Mouse (Mus musculus) MEL (cell line): ENCODE results near the gene Plk3.

ENCODE experiments used
- CTCF ChIP-seq, 3 experiments: IDR thresholded peaks in 2 of 3; conservative IDR thresholded peaks in 1 of 3; 2 replicates each; pipeline ENCODE4 v1.5.1; 2011 to 2012; ENCODE audit warnings: low read length in 3 of 3, low read depth in 2 of 3, mild to moderate bottlenecking in 2 of 3, improper control_type of control experiment in 1 of 3, inconsistent platforms in 1 of 3, mixed read lengths in 1 of 3, moderate library complexity in 1 of 3; ENCODE audit not compliant: control insufficient read depth in 1 of 3, insufficient read depth in 1 of 3, poor library complexity in 1 of 3, severe bottlenecking in 1 of 3
- GABPA ChIP-seq: IDR thresholded peaks from 2 replicates; pipeline ENCODE4 v1.6.1; 2012; ENCODE audit warnings: low read depth, mild to moderate bottlenecking, inconsistent platforms, low read length, improper control_type of control experiment, moderate library complexity
- GATA1 ChIP-seq: IDR thresholded peaks from 2 replicates; pipeline ENCODE4 v1.6.1; 2011; ENCODE audit warnings: low read depth, low read length, improper control_type of control experiment
- HCFC1 ChIP-seq: IDR thresholded peaks from 2 replicates; pipeline ENCODE4 v1.6.1; 2012; ENCODE audit warnings: low read depth, mild to moderate bottlenecking, inconsistent platforms, low read length, improper control_type of control experiment, moderate library complexity
- JUND ChIP-seq: IDR thresholded peaks from 2 replicates; pipeline ENCODE4 v1.6.1; 2011; ENCODE audit warnings: low read depth, mild to moderate bottlenecking, improper control_type of control experiment, low read length
- MAX ChIP-seq: IDR thresholded peaks from 2 replicates; pipeline ENCODE4 v1.6.1; 2011; ENCODE audit warnings: low read length, improper control_type of control experiment
- MYB ChIP-seq: IDR thresholded peaks from 2 replicates; pipeline ENCODE4 v1.6.1; 2011; ENCODE audit warnings: mild to moderate bottlenecking, low read depth, low read length, improper control_type of control experiment
- POLR2A ChIP-seq, 2 experiments: IDR thresholded peaks; 2 replicates each; pipeline ENCODE4 v1.6.1; 2011 to 2012; ENCODE audit warnings: low read length in 2 of 2, mild to moderate bottlenecking in 2 of 2, control low read depth in 1 of 2, improper control_type of control experiment in 1 of 2, low read depth in 1 of 2, moderate library complexity in 1 of 2; ENCODE audit not compliant: control insufficient read depth in 1 of 2, insufficient read depth in 1 of 2, poor library complexity in 1 of 2
- RCOR1 ChIP-seq: IDR thresholded peaks from 2 replicates; pipeline ENCODE4 v1.6.1; 2012; ENCODE audit warnings: low read depth, mild to moderate bottlenecking, inconsistent platforms, low read length, improper control_type of control experiment

- TF ChIP-seq CTCF (IDR thresholded peaks at IDR 0.05 in 2 of 3, conservative IDR thresholded peaks at IDR 0.05 in 1 of 3; ENCODE audit: control insufficient read depth in 1 of 3, insufficient read depth in 1 of 3, low read depth in 2 of 3, low read length in 3 of 3, poor library complexity in 1 of 3, severe bottlenecking in 1 of 3), result no peak
- TF ChIP-seq HCFC1, result no peak
- no peak for TF ChIP-seq JUND
- no peak for TF ChIP-seq MAX
- TF ChIP-seq POLR2A (IDR thresholded peaks at IDR 0.05; ENCODE audit: control insufficient read depth in 1 of 2, insufficient read depth in 1 of 2, low read depth in 1 of 2, low read length in 2 of 2, poor library complexity in 1 of 2), result no peak; a peak in 1 of 4 replicates
- no peak for TF ChIP-seq GABPA
- TF ChIP-seq RCOR1, result no peak
- no peak for TF ChIP-seq MYB
- no peak for TF ChIP-seq GATA1
These were observed 4.8 kb upstream of the Plk3 start for GRCm38 (mm10) chr4:117138295-117139216.
